Mouse (Mus musculus) midbrain, embryonic 15.5 days (tissue): ENCODE data around the gene Rplp2. TPM values are rescaled to one million over a fixed set of nuclear protein-coding genes. Genes with fewer than 3 reads are reported as not detected.
"Not testable (repeated sequence)": the region's sequence is repeated elsewhere in the genome, so short reads cannot be mapped to it uniquely, and the experiment has no call there.

Source experiments
- ATAC-seq: fragments of 200-750 bp; cut with Nextera tagmentation; replicated peaks from 2 replicates; pipeline ENCODE4 v1.8.0; 2017; ENCODE audit warnings: moderate TSS enrichment
- H3K27ac ChIP-seq: fragments of 300-500 bp; sonication (generic); 2 replicates; pipeline ENCODE4 v1.5.1; 2015; ENCODE audit warnings: mild to moderate bottlenecking, inconsistent platforms
- H3K27me3 ChIP-seq: fragments of 300-500 bp; sonication (generic); replicated peaks from 2 replicates; pipeline ENCODE4 v1.6.1; 2015; ENCODE audit warnings: inconsistent platforms
- H3K36me3 ChIP-seq: fragments of 300-500 bp; sonication (generic); replicated peaks from 2 replicates; pipeline ENCODE4 v1.6.1; 2015; ENCODE audit warnings: inconsistent platforms
- H3K4me1 ChIP-seq: fragments of 300-500 bp; sonication (generic); 2 replicates; pipeline ENCODE4 v1.6.1; 2015; ENCODE audit warnings: inconsistent platforms
- H3K4me2 ChIP-seq: fragments of 300-500 bp; sonication (generic); 2 replicates; pipeline ENCODE4 v1.6.1; 2015; ENCODE audit warnings: inconsistent platforms, mild to moderate bottlenecking, moderate library complexity
- H3K4me3 ChIP-seq: fragments of 300-500 bp; sonication (generic); 2 replicates; pipeline ENCODE4 v1.5.1; 2015; ENCODE audit warnings: mild to moderate bottlenecking, inconsistent platforms
- H3K9ac ChIP-seq: fragments of 300-500 bp; sonication (generic); 2 replicates; pipeline ENCODE4 v1.6.1; 2015; ENCODE audit warnings: mild to moderate bottlenecking, inconsistent platforms
- H3K9me3 ChIP-seq: fragments of 300-500 bp; sonication (generic); 2 replicates; pipeline ENCODE4 v1.6.1; 2016; ENCODE audit warnings: inconsistent platforms
- WGBS: fragments of 180-500 bp; shearing (Covaris S2); methylation state at CpG from one replicate; pipeline ENCODE4 v1.1.7; 2015; ENCODE audit warnings: mixed read lengths; 5-methylcytosine and 5-hydroxymethylcytosine counted together
- polyA plus RNA-seq: library from polyadenylated mRNA; unstranded; fragments of >200 nt; fragmentation: Nextera tagmentation; extraction: Ambion mirVana; gene quantifications from 2 replicates; pipeline ENCODE4 v1.2.1, GENCODE M21; 2015

Rplp2 gene
- polyA plus RNA-seq, 1 experiment from 2014 or later: 636 TPM

GRCm38 (mm10) chr7:141441460-141441859 is 5.7 kb upstream of the Rplp2 start:
- Histone ChIP-seq H3K36me3 (no peaks in the 10 kb centered on the region), H3K9me3 (no peaks in the 10 kb centered on the region), H3K27me3 (no peaks in the 10 kb centered on the region), H3K27ac (no peak overlapping the region), H3K4me1 (peaks cover 29% of the 10 kb centered on the region), H3K9ac (no peak overlapping the region), H3K4me3 (no peak overlapping the region), H3K4me2 (no peak overlapping the region)
- WGBS: 96% methylated on average over 9 of the region's 9 CpGs
- ATAC-seq: no peak

GRCm38 (mm10) chr7:141442199-141442598 is 5.0 kb upstream of the Rplp2 start:
- H3K36me3 ChIP-seq: no peaks in the 10 kb centered on the region
- H3K9me3 ChIP-seq: no peaks in the 10 kb centered on the region
- H3K4me2 ChIP-seq: 0 out of 2 replicates have a peak overlapping the region, but pooled peaks have one; percentile 50
- no peak for ATAC-seq
- no peak overlapping the region for H3K4me3 ChIP-seq
- H3K9ac ChIP-seq: no peak overlapping the region
- no peaks in the 10 kb centered on the region for H3K27me3 ChIP-seq
- no peak overlapping the region for H3K27ac ChIP-seq
- WGBS: 93% methylated on average over 13 of the region's 13 CpGs
- peaks cover 29% of the 10 kb centered on the region for H3K4me1 ChIP-seq

- WGBS: 22% methylated on average over 12 of the region's 12 CpGs
- H3K4me1 ChIP-seq: peaks cover 24% of the 10 kb centered on the region
- peak overlapping the region; percentile 29 for H3K9ac ChIP-seq
- no peaks in the 10 kb centered on the region for H3K27me3 ChIP-seq
- no peak overlapping the region for H3K27ac ChIP-seq
- H3K4me3 ChIP-seq: peak overlapping the region; percentile 27
- no peaks in the 10 kb centered on the region for H3K36me3 ChIP-seq
- H3K9me3 ChIP-seq: no peaks in the 10 kb centered on the region
- H3K4me2 ChIP-seq: peak overlapping the region; percentile 50
- ATAC-seq: no peak
Observed at GRCm38 (mm10) chr7:141443081-141443821, 3.9 kb upstream of the Rplp2 start.

GRCm38 (mm10) chr7:141443828-141444237 is 3.3 kb upstream of the Rplp2 start, which contains the start of gene Pidd1:
Gene Pidd1 (minus strand): TSS chr7:141444025.
- H3K27me3 ChIP-seq: no peaks in the 10 kb centered on the region
- peaks cover 29% of the 10 kb centered on the region for H3K4me1 ChIP-seq
- H3K27ac ChIP-seq: no peak within 1 kb of the TSS
- H3K9me3 ChIP-seq: no peaks in the 10 kb centered on the region
- ATAC-seq: no peak
- H3K4me3 ChIP-seq: peak within 1 kb of the TSS; percentile 27
- whole genome bisulfite sequencing: under 1% methylated on average over 25 of the region's 25 CpGs
- H3K9ac ChIP-seq: peak within 1 kb of the TSS; percentile 29
- peak within 1 kb of the TSS; percentile 50 for H3K4me2 ChIP-seq
- H3K36me3 ChIP-seq: no peaks in the 10 kb centered on the region

- H3K4me1 ChIP-seq: peaks cover 31% of the 10 kb centered on the region
- not testable (repeated sequence) for H3K9ac ChIP-seq, H3K27ac ChIP-seq, H3K9me3 ChIP-seq, H3K27me3 ChIP-seq, ATAC-seq, H3K4me3 ChIP-seq, H3K36me3 ChIP-seq
- peak overlapping the region; percentile 62 for H3K4me2 ChIP-seq
- WGBS: 87% methylated on average over 3 of the region's 3 CpGs
Observed at GRCm38 (mm10) chr7:141446374-141446773, 796 bp upstream of the Rplp2 start.

GRCm38 (mm10) chr7:141451928-141452327 is 4.8 kb downstream of the Rplp2 start:
- Histone ChIP-seq H3K27ac (no peak overlapping the region), H3K9ac (no peak overlapping the region), H3K9me3 (no peaks in the 10 kb centered on the region), H3K4me3 (no peak overlapping the region), H3K27me3 (no peaks in the 10 kb centered on the region), H3K4me2 (no peak overlapping the region), H3K36me3 (peaks cover 10% of the 10 kb centered on the region; the same call in 1 of the 2 replicates), H3K4me1 (peaks cover 28% of the 10 kb centered on the region)
- ATAC-seq: no peak

GRCm38 (mm10) chr7:141453636-141454035 is 6.5 kb downstream of the Rplp2 start:
- ATAC-seq: no peak
- Histone ChIP-seq H3K4me1 (peaks cover 20% of the 10 kb centered on the region), H3K27ac (no peak overlapping the region), H3K36me3 (peaks cover 10% of the 10 kb centered on the region; the same call in 1 of the 2 replicates), H3K9me3 (no peaks in the 10 kb centered on the region), H3K4me3 (no peak overlapping the region), H3K4me2 (no peak overlapping the region), H3K27me3 (no peaks in the 10 kb centered on the region), H3K9ac (no peak overlapping the region)
- WGBS: 77% methylated on average over 2 of the region's 2 CpGs

GRCm38 (mm10) chr7:141454967-141455551 is 7.9 kb downstream of the Rplp2 start, which contains the start of gene Pnpla2:
Gene Pnpla2 (plus strand): TSS chr7:141455198.
- WGBS: under 1% methylated on average over 45 of the region's 45 CpGs
- ATAC-seq: peak; percentile 83
- H3K9me3 ChIP-seq: no peaks in the 10 kb centered on the region
- H3K27ac ChIP-seq: peak within 1 kb of the TSS; percentile 69
- H3K27me3 ChIP-seq: peaks cover 5% of the 10 kb centered on the region; the same call in 1 of the 2 replicates
- peaks cover 17% of the 10 kb centered on the region for H3K4me1 ChIP-seq
- peak within 1 kb of the TSS; percentile 92 for H3K4me2 ChIP-seq
- peaks cover 13% of the 10 kb centered on the region; the same call in 1 of the 2 replicates for H3K36me3 ChIP-seq
- H3K4me3 ChIP-seq: peak within 1 kb of the TSS; percentile 73
- H3K9ac ChIP-seq: peak within 1 kb of the TSS; percentile 69

GRCm38 (mm10) chr7:141455610-141456314 is 8.6 kb downstream of the Rplp2 start:
- ATAC-seq: peak; percentile 35
- Histone ChIP-seq H3K9ac (peak overlapping the region; percentile 69), H3K27me3 (peaks cover 12% of the 10 kb centered on the region), H3K4me2 (peak overlapping the region; percentile 92), H3K27ac (peak overlapping the region; percentile 69), H3K9me3 (no peaks in the 10 kb centered on the region), H3K36me3 (peaks cover 13% of the 10 kb centered on the region; the same call in 1 of the 2 replicates), H3K4me3 (peak overlapping the region; percentile 73), H3K4me1 (peaks cover 17% of the 10 kb centered on the region)
- WGBS: 2% methylated on average over 23 of the region's 23 CpGs

GRCm38 (mm10) chr7:141456739-141457138 is 9.6 kb downstream of the Rplp2 start:
- Histone ChIP-seq H3K9me3 (no peaks in the 10 kb centered on the region), H3K4me1 (peaks cover 21% of the 10 kb centered on the region), H3K27ac (no peak overlapping the region), H3K27me3 (peaks cover 22% of the 10 kb centered on the region), H3K36me3 (peaks cover 10% of the 10 kb centered on the region; the same call in 1 of the 2 replicates), H3K9ac (no peak overlapping the region), H3K4me3 (no peak overlapping the region), H3K4me2 (peak overlapping the region; percentile 92)
- 92% methylated on average over 6 of the region's 6 CpGs for WGBS
- ATAC-seq: no peak

- Histone ChIP-seq H3K9ac (no peak overlapping the region), H3K4me2 (no peak overlapping the region), H3K9me3 (no peaks in the 10 kb centered on the region), H3K36me3 (peaks cover 5% of the 10 kb centered on the region; the same call in 1 of the 2 replicates), H3K27ac (no peak overlapping the region), H3K4me3 (no peak overlapping the region), H3K27me3 (peaks cover 25% of the 10 kb centered on the region), H3K4me1 (peaks cover 25% of the 10 kb centered on the region)
- WGBS: 95% methylated on average over 14 of the region's 14 CpGs
- ATAC-seq: no peak
Observed at GRCm38 (mm10) chr7:141457236-141457635, 10.1 kb downstream of the Rplp2 start.
